ENCODE assay signal across 8 mouse cellular contexts in genomic region chr3:45376501-45377390, GRCm38 (mm10). TPM values are rescaled to one million over a fixed set of nuclear protein-coding genes. Genes with fewer than 3 reads are reported as not detected.
DNase-seq lines count a peak whose midpoint lies in the region; ATAC-seq lines count a peak whose summit lies in the region.

No protein-coding gene starts in this region.

- no peaks in the 10 kb centered on the region for H3K36me3 ChIP-seq in embryonic facial prominence, embryonic 13.5 days
- H3K36me3 ChIP-seq in hindbrain, embryonic 10.5 days = no peaks in the 10 kb centered on the region
- no peaks in the 10 kb centered on the region for H3K36me3 ChIP-seq in limb, embryonic 10.5 days
- H3K36me3 ChIP-seq in neural tube, embryonic 13.5 days = no peaks in the 10 kb centered on the region

- peak; percentile 42 for DNase-seq in adrenal gland, postnatal 10 days
- no peak for DNase-seq in adrenal gland, postnatal 36 days
- DNase-seq in ES-CJ7 (ENCODE audit: low read depth, low spot score) (peak; percentile 15), adipocyte (ENCODE audit: low spot score) (no peak)
- peak; percentile 62 for DNase-seq in hindbrain, embryonic 10.5 days (ENCODE audit: low spot score)
- peak; percentile 67 for DNase-seq in limb, embryonic 10.5 days (ENCODE audit: low spot score)

- peaks cover 19% of the 10 kb centered on the region for H3K4me1 ChIP-seq in embryonic facial prominence, embryonic 13.5 days
- peaks cover 39% of the 10 kb centered on the region for H3K4me1 ChIP-seq in hindbrain, embryonic 10.5 days (replicated peaks)
- peaks cover 42% of the 10 kb centered on the region for H3K4me1 ChIP-seq in limb, embryonic 10.5 days
- peaks cover 9% of the 10 kb centered on the region for H3K4me1 ChIP-seq in neural tube, embryonic 13.5 days (replicated peaks)

- no peak for ATAC-seq in embryonic facial prominence, embryonic 13.5 days (ENCODE audit: insufficient number of reproducible peaks, insufficient read depth, low FRiP score, low TSS enrichment, low read depth)
- ATAC-seq in neural tube, embryonic 13.5 days (ENCODE audit: low read depth) = peak; percentile 24; the same call in 1 of the 2 replicates

- no peaks in the 10 kb centered on the region for H3K9me3 ChIP-seq in embryonic facial prominence, embryonic 13.5 days
- no peaks in the 10 kb centered on the region for H3K9me3 ChIP-seq in hindbrain, embryonic 10.5 days
- no peaks in the 10 kb centered on the region for H3K9me3 ChIP-seq in limb, embryonic 10.5 days (replicated peaks)
- H3K9me3 ChIP-seq in neural tube, embryonic 13.5 days = no peaks in the 10 kb centered on the region

- H3K4me2 ChIP-seq in embryonic facial prominence, embryonic 13.5 days = peak overlapping the region; percentile 94
- peak overlapping the region; percentile 94 for H3K4me2 ChIP-seq in neural tube, embryonic 13.5 days

- peak overlapping the region; percentile 82 for H3K27ac ChIP-seq in embryonic facial prominence, embryonic 13.5 days
- peak overlapping the region; percentile 89 for H3K27ac ChIP-seq in hindbrain, embryonic 10.5 days
- peak overlapping the region; percentile 87 for H3K27ac ChIP-seq in limb, embryonic 10.5 days
- peak overlapping the region; percentile 86 for H3K27ac ChIP-seq in neural tube, embryonic 13.5 days (replicated peaks)

- H3K9ac ChIP-seq in embryonic facial prominence, embryonic 13.5 days = peak overlapping the region; percentile 76
- H3K9ac ChIP-seq in neural tube, embryonic 13.5 days = peak overlapping the region; percentile 82

- under 1% methylated on average over 59 of the region's 59 CpGs for WGBS in embryonic facial prominence, embryonic 13.5 days
- WGBS in hindbrain, embryonic 10.5 days = under 1% methylated on average over 59 of the region's 59 CpGs
- under 1% methylated on average over 59 of the region's 59 CpGs for WGBS in limb, embryonic 10.5 days
- WGBS in neural tube, embryonic 13.5 days = under 1% methylated on average over 59 of the region's 59 CpGs

- H3K27me3 ChIP-seq in embryonic facial prominence, embryonic 13.5 days = peaks cover 24% of the 10 kb centered on the region
- peaks cover 31% of the 10 kb centered on the region for H3K27me3 ChIP-seq in hindbrain, embryonic 10.5 days (ENCODE audit: insufficient read depth, poor library complexity, severe bottlenecking)
- peaks cover 45% of the 10 kb centered on the region for H3K27me3 ChIP-seq in limb, embryonic 10.5 days (ENCODE audit: low read depth, poor library complexity, severe bottlenecking)
- no peaks in the 10 kb centered on the region for H3K27me3 ChIP-seq in neural tube, embryonic 13.5 days

- H3K4me3 ChIP-seq in embryonic facial prominence, embryonic 13.5 days = peak overlapping the region; percentile 67
- H3K4me3 ChIP-seq in hindbrain, embryonic 10.5 days = peak overlapping the region; percentile 66
- H3K4me3 ChIP-seq in limb, embryonic 10.5 days = peak overlapping the region; percentile 70
- H3K4me3 ChIP-seq in neural tube, embryonic 13.5 days = peak overlapping the region; percentile 72

RNA-seq across cellular contexts. Expression of gene Pcdh10, which starts 1.5 kb away (rescaled TPM):
- 1 to 10 TPM; 4.4 to 6.5 TPM for total RNA-seq in adrenal gland, postnatal 10 days (2021)
- 1 to 10 TPM; 3.0 to 4.2 TPM for total RNA-seq in adrenal gland, postnatal 36 days (2021)
- 7.1 and 8.2 TPM in 2 replicates for polyA plus RNA-seq in embryonic facial prominence, embryonic 13.5 days (2015; fragmentation: Nextera tagmentation; extraction: Ambion mirVana)
- 1.2 and 1.8 TPM in 2 replicates for polyA plus RNA-seq in hindbrain, embryonic 10.5 days (2016; fragmentation: Nextera tagmentation; extraction: Ambion mirVana)
- polyA plus RNA-seq in limb, embryonic 10.5 days (2016; fragmentation: Nextera tagmentation; extraction: Ambion mirVana) = 1.7 and 5.9 TPM in 2 replicates
- polyA plus RNA-seq in neural tube, embryonic 13.5 days (2015; fragmentation: Nextera tagmentation; extraction: Ambion mirVana) = 9.8 and 11.5 TPM in 2 replicates

Comparison
In these comparisons a context has a peak if more than half of its experiments do, and no peak if none do; other contexts are left out.
1. DNase-seq: peak in adrenal gland, postnatal 10 days (single experiment), ES-CJ7 (single experiment), hindbrain, embryonic 10.5 days (single experiment) and limb, embryonic 10.5 days (single experiment); none in adrenal gland, postnatal 36 days (0 of 2) and adipocyte (single experiment).
2. Peak in every context shown above with its lines, with median percentiles within 50 percentile points of each other: H3K27ac ChIP-seq and H3K4me3 ChIP-seq.